Mouse (Mus musculus) embryonic fibroblast, embryonic 13.5 days (primary cell): Measurements from ENCODE around the gene Cnksr3.

Experiments
- CTCF ChIP-seq: IDR thresholded peaks from 2 replicates; pipeline ENCODE4 v1.5.1; 2011; ENCODE audit warnings: mild to moderate bottlenecking, control low read depth, low read length, moderate library complexity, borderline replicate concordance; ENCODE audit not compliant: insufficient read depth
- POLR2A ChIP-seq: IDR thresholded peaks from 2 replicates; pipeline ENCODE4 v1.6.1; 2011; ENCODE audit warnings: low read depth, mild to moderate bottlenecking, control low read depth, low read length, moderate library complexity

GRCm38 (mm10) chr10:7210991-7211695 lies 894 bp downstream of the Cnksr3 start:
- TF ChIP-seq CTCF = peak; percentile 22; the same call in 1 of the 2 replicates
- peak; percentile 42 for TF ChIP-seq POLR2A
